Mouse (Mus musculus) thymus, adult 2 months (tissue): ENCODE results near the gene Cldn20. TPM values are rescaled to one million over a fixed set of nuclear protein-coding genes. Genes with fewer than 3 reads are reported as not detected.

Source experiments
- DNase-seq: peaks from one replicate; pipeline ENCODE4 v3.0.0; 2021
- H3K27ac ChIP-seq: fragments of 200-500 bp; 2 replicates; pipeline ENCODE4 v1.5.1; 2012; ENCODE audit warnings: low read length, control low read depth; ENCODE audit not compliant: control insufficient read depth, insufficient read depth
- H3K27me3 ChIP-seq: fragments of 200-500 bp; 2 replicates; pipeline ENCODE4 v1.6.1; 2012; ENCODE audit warnings: mild to moderate bottlenecking, low read length, moderate library complexity, mixed read lengths; ENCODE audit not compliant: control insufficient read depth, insufficient read depth
- H3K36me3 ChIP-seq: fragments of 200-500 bp; 2 replicates; pipeline ENCODE4 v1.6.1; 2012; ENCODE audit warnings: mild to moderate bottlenecking, low read length, moderate library complexity; ENCODE audit not compliant: control insufficient read depth, insufficient read depth
- H3K4me1 ChIP-seq: fragments of 200-500 bp; replicated peaks from 2 replicates; pipeline ENCODE4 v1.6.1; 2012; ENCODE audit warnings: low read length; ENCODE audit not compliant: control insufficient read depth, insufficient read depth
- H3K4me3 ChIP-seq: fragments of 200-500 bp; 2 replicates; pipeline ENCODE4 v1.5.1; 2012; ENCODE audit warnings: mild to moderate bottlenecking, low read length, control low read depth, moderate library complexity; ENCODE audit not compliant: control insufficient read depth, insufficient read depth
- CTCF ChIP-seq: fragments of 200-500 bp; IDR thresholded peaks from 2 replicates; pipeline ENCODE4 v1.5.1; 2012; ENCODE audit warnings: mild to moderate bottlenecking, control low read depth, low read length, moderate library complexity, borderline replicate concordance; ENCODE audit not compliant: control insufficient read depth, poor library complexity, insufficient read depth; ENCODE audit errors: extremely low read depth
- POLR2A ChIP-seq: fragments of 200-500 bp; IDR thresholded peaks from 2 replicates; pipeline ENCODE4 v1.6.1; 2012; ENCODE audit warnings: mild to moderate bottlenecking, low read length, control low read depth, moderate library complexity; ENCODE audit not compliant: control insufficient read depth, poor library complexity, insufficient read depth; ENCODE audit errors: extremely low read depth
- WGBS: fragments of 180-500 bp; shearing (Covaris S2); methylation state at CpG from one replicate; pipeline ENCODE4 v1.1.7; 2018; 5-methylcytosine and 5-hydroxymethylcytosine counted together
- polyA plus RNA-seq: library from polyadenylated mRNA; depleted of rRNA; stranded (reverse); fragments of >200 nt; gene quantifications from 2 replicates; pipeline ENCODE4 v1.2.3, GENCODE M21; 2012; rRNA removed

The Cldn20 gene
- polyA plus RNA-seq, 1 experiment, result not detected

DNA sequence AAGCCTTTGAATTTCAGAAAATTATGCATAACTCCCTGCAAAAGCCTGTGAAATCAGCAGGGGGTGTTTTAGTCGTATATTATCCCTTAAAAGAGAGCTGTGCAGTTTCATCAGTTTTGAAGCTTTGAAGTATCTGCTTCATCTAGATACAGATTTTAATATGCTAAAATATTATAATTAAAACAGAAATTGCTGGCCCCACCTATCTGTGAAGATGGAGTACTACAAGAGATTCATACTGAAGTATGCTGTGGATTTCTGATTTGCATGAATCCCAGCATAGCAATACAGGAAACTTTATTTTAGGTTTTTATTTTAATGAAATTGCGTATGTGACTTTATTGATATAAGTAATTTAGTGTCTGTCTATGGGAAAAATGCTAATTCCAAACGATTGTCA lies 28.2 kb downstream of the Cldn20 start:
- 20% methylated on average over 3 of the region's 3 CpGs for WGBS
- DNase-seq, result peak; percentile 10
- no peaks in the 10 kb centered on the region; the same call in 1 of the 2 replicates for H3K4me1 ChIP-seq
- H3K4me3 ChIP-seq, result no peak overlapping the region
- no peaks in the 10 kb centered on the region for H3K36me3 ChIP-seq
- H3K27me3 ChIP-seq, result no peaks in the 10 kb centered on the region
- TF ChIP-seq CTCF (no peak), POLR2A (no peak)
- H3K27ac ChIP-seq, result no peak overlapping the region

DNA sequence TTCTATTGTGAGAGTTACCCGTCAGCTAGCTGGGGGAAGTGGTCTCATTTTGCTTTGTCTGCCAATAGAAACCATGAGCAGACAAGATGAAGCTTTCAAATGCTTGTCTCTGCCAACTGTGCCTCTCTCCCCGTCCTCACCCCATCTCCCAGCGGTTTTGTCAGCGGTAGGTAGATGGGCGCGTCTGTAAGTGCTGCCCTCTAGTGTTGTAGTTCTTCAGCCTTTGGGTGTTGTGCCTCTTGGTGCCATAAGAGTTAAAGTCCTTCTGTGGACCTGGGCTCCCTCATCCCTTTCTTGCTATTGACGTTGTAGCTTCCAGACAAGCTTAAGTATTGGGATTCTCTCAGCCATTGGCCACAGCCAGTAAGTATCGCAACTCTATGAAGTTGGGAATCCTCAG lies 30.1 kb downstream of the Cldn20 start:
- Histone ChIP-seq H3K36me3 (no peaks in the 10 kb centered on the region), H3K27ac (no peak overlapping the region), H3K4me3 (no peak overlapping the region), H3K4me1 (no peaks in the 10 kb centered on the region; the same call in 1 of the 2 replicates), H3K27me3 (no peaks in the 10 kb centered on the region)
- no peak for TF ChIP-seq CTCF
- TF ChIP-seq POLR2A, result no peak
- WGBS, result 70% methylated on average over 8 of the region's 8 CpGs
- peak; percentile 10 for DNase-seq

DNA sequence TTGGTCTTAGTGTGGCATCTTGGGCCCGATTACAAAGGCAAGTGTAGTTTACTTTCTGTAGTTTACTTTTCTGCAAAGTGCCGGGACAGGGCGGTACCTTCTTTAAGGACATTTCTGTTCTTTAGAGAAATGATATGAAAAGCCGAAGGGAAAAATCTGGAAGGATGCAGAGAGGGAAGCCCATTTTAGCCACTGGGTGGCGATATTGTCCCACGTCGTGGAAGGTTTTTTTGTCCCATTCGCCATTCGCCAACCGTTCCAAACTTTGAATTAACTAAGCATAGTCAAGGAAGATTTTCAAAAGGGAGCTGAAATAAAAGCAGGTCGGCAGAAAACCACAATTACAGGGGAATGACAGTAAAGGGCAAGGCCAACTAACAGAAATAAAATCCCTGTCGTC lies 38.5 kb downstream of the Cldn20 start:
- Histone ChIP-seq H3K36me3 (no peaks in the 10 kb centered on the region), H3K27me3 (no peaks in the 10 kb centered on the region), H3K4me1 (no peaks in the 10 kb centered on the region), H3K27ac (no peak overlapping the region), H3K4me3 (no peak overlapping the region)
- DNase-seq, result peak; percentile 36
- TF ChIP-seq POLR2A (no peak), CTCF (no peak)
- 9% methylated on average over 12 of the region's 12 CpGs for WGBS

Other genes with a start within 250 kb of the Cldn20 start
- 0.36 and 0.47 TPM in 2 replicates for gene Tiam2, start 206.0 kb upstream of the Cldn20 start, polyA plus RNA-seq
- 2.5 and 2.6 TPM in 2 replicates for gene Tfb1m, start 25.2 kb downstream of the Cldn20 start, polyA plus RNA-seq
- gene Nox3, start 163.7 kb downstream of the Cldn20 start, polyA plus RNA-seq, result not detected in 2 replicates